In genomic region chr10:128367899-128368401, GRCm38 (mm10) we compare ENCODE assay signal across 9 mouse cellular contexts. TPM values are rescaled to one million over a fixed set of nuclear protein-coding genes. Genes with fewer than 3 reads are reported as not detected.
DNase-seq lines count a peak whose midpoint lies in the region; ATAC-seq and TF ChIP-seq lines count a peak whose summit lies in the region.
"Had no signal": no experiment of that assay in that cellular context is flagged by ENCODE, and none has a peak within 500 bp of the region (broad histone marks: within the 10 kb centered on the region; RNA-seq: fewer than 3 reads in every experiment).

No protein-coding gene starts in this region.

- no peaks in the 10 kb centered on the region for H3K27me3 ChIP-seq in cerebellum, adult 2 months (ENCODE audit: control insufficient read depth, insufficient read depth, low read length)
- H3K27me3 ChIP-seq in heart, embryonic 16.5 days (ENCODE audit: control insufficient read depth, insufficient read depth, low read length): no peaks in the 10 kb centered on the region
- no peaks in the 10 kb centered on the region for H3K27me3 ChIP-seq in liver, embryonic 14.5 days (ENCODE audit: control insufficient read depth, insufficient read depth, low read length)

- no peak for TF ChIP-seq EP300 in liver, embryonic 14.5 days (IDR thresholded peaks at IDR 0.05; ENCODE audit: low read depth)

- H3K4me3 ChIP-seq in cerebellum, adult 2 months (replicated peaks; ENCODE audit: insufficient read depth, low read depth, low read length): peak overlapping the region; percentile 78
- peak overlapping the region; percentile 82 to 95 for H3K4me3 ChIP-seq in ES-E14 (ENCODE audit: insufficient read depth in 1 of 2, low read depth in 1 of 2, low read length in 2 of 2, poor library complexity in 1 of 2, severe bottlenecking in 1 of 2)
- H3K4me3 ChIP-seq in heart, embryonic 16.5 days (ENCODE audit: low read length): peak overlapping the region; percentile 85
- peak overlapping the region; percentile 80 to 85 for H3K4me3 ChIP-seq in liver, embryonic 14.5 days (ENCODE audit: insufficient read depth in 1 of 2, low read depth in 2 of 2, low read length in 2 of 2)

- TF ChIP-seq CTCF in cerebellum, adult 2 months (IDR thresholded peaks at IDR 0.05; ENCODE audit: borderline replicate concordance, insufficient read depth, low read depth, low read length): no peak
- no peak for TF ChIP-seq CTCF in liver, embryonic 14.5 days (IDR thresholded peaks at IDR 0.05; ENCODE audit: low read depth)

- no peak for DNase-seq in cerebellum, adult 2 months
- no peak for DNase-seq in cerebellum, postnatal 36 days
- no peak for DNase-seq in ES-E14 (ENCODE audit: low read depth, low spot score)
- DNase-seq in liver, embryonic 14.5 days (ENCODE audit: low read depth in 3 of 3, low spot score in 3 of 3): no peak
- no peak for DNase-seq in adrenal gland, adult 2 months
- DNase-seq in layer of hippocampus, postnatal 36 days: no peak
- DNase-seq in thymus, postnatal 4 days: no peak

- no peaks in the 10 kb centered on the region; the same call in 1 of the 2 replicates for H3K4me1 ChIP-seq in cerebellum, adult 2 months (ENCODE audit: control insufficient read depth, insufficient read depth, low read length)
- H3K4me1 ChIP-seq in ES-E14 (ENCODE audit: control insufficient read depth in 2 of 2, insufficient read depth in 2 of 2, low read length in 2 of 2, poor library complexity in 1 of 2): peaks cover 5 to 10% of the 10 kb centered on the region in 2 experiments
- H3K4me1 ChIP-seq in heart, embryonic 16.5 days (ENCODE audit: control insufficient read depth, insufficient read depth, low read length): peaks cover 16% of the 10 kb centered on the region
- H3K4me1 ChIP-seq in liver, embryonic 14.5 days (replicated peaks; ENCODE audit: control insufficient read depth in 2 of 2, insufficient read depth in 2 of 2, low read length in 1 of 2): peaks cover 13 to 14% of the 10 kb centered on the region in 2 experiments

- H3K36me3 ChIP-seq in ES-E14 (ENCODE audit: control insufficient read depth, insufficient read depth, low read length, poor library complexity, severe bottlenecking): peaks cover 14% of the 10 kb centered on the region
- peaks cover 14% of the 10 kb centered on the region; the same call in 1 of the 2 replicates for H3K36me3 ChIP-seq in heart, embryonic 16.5 days (ENCODE audit: control insufficient read depth, insufficient read depth)
- H3K36me3 ChIP-seq in liver, embryonic 14.5 days (replicated peaks; ENCODE audit: control insufficient read depth, insufficient read depth, low read depth): peaks cover 16% of the 10 kb centered on the region

- TF ChIP-seq POLR2A in cerebellum, adult 2 months (IDR thresholded peaks at IDR 0.05; ENCODE audit: borderline replicate concordance, insufficient read depth, low read length): no peak

- H3K4me2 ChIP-seq in heart, embryonic 16.5 days (ENCODE audit: low read depth, low read length): peak overlapping the region; percentile 97
- peak overlapping the region; percentile 98 for H3K4me2 ChIP-seq in liver, embryonic 14.5 days (ENCODE audit: low read depth)

- peak overlapping the region; percentile 73 for H3K9ac ChIP-seq in ES-E14 (ENCODE audit: insufficient read depth, low read depth, low read length, poor library complexity, severe bottlenecking)
- H3K9ac ChIP-seq in heart, embryonic 16.5 days (ENCODE audit: low read length): peak overlapping the region; percentile 85
- peak overlapping the region; percentile 88 for H3K9ac ChIP-seq in liver, embryonic 14.5 days (replicated peaks)

- H3K27ac ChIP-seq in cerebellum, adult 2 months (ENCODE audit: insufficient read depth, low read length): peak overlapping the region; percentile 78
- no peak overlapping the region for H3K27ac ChIP-seq in ES-E14 (ENCODE audit: insufficient read depth, low read depth, low read length, poor library complexity, severe bottlenecking)
- peak overlapping the region; percentile 95 for H3K27ac ChIP-seq in heart, embryonic 16.5 days (ENCODE audit: low read length)
- H3K27ac ChIP-seq in liver, embryonic 14.5 days: peak overlapping the region; percentile 88; the same call in 1 of the 2 replicates

- no peaks in the 10 kb centered on the region for H3K9me3 ChIP-seq in ES-E14 (ENCODE audit: control insufficient read depth, insufficient read depth, low read depth, low read length)
- no peaks in the 10 kb centered on the region for H3K9me3 ChIP-seq in heart, embryonic 16.5 days (replicated peaks; ENCODE audit: control insufficient read depth, low read length)
- H3K9me3 ChIP-seq in liver, embryonic 14.5 days (ENCODE audit: control insufficient read depth, low read length): no peaks in the 10 kb centered on the region

- ATAC-seq in heart, embryonic 16.5 days (replicated peaks; ENCODE audit: extremely low read depth, insufficient read depth, low FRiP score): no peak
- ATAC-seq in liver, embryonic 14.5 days (ENCODE audit: insufficient read depth): no peak

- in situ Hi-C loops in ES-E14 (cut with MboI; ENCODE audit: low sequenced_read_pairs in 2 of 2, unreplicated experiment in 2 of 2): no loop called here

- 5% methylated on average over 19 of the region's 19 CpGs for WGBS in cerebellum, adult 2 months
- 14% methylated on average over 19 of the region's 19 CpGs for WGBS in heart, embryonic 16.5 days
- WGBS in liver, embryonic 14.5 days (ENCODE audit: insufficient replicate concordance): 22% methylated on average over 19 of the region's 19 CpGs

TF ChIP-seq in ES-E14, 5 proteins besides CTCF, POLR2A, EP300 and RAD21:
- TF ChIP-seq CHD2 (IDR thresholded peaks at IDR 0.05; ENCODE audit: low read depth, low read length): no peak
- TF ChIP-seq HCFC1 (IDR thresholded peaks at IDR 0.05; ENCODE audit: borderline replicate concordance, insufficient read depth, low read length): no peak
- no peak for TF ChIP-seq ZC3H11A (IDR thresholded peaks at IDR 0.05; ENCODE audit: borderline replicate concordance, low read depth, low read length)
- no peak for TF ChIP-seq ZNF384 (IDR thresholded peaks at IDR 0.05; ENCODE audit: low read depth, low read length)
- no peak for TF ChIP-seq MAFK (IDR thresholded peaks at IDR 0.05; ENCODE audit: insufficient read depth, low read depth, low read length)

RNA-seq across cellular contexts. Expression of gene Coq10a, which starts 0.8 kb away (rescaled TPM):
- 115 and 117 TPM in 2 replicates for polyA plus RNA-seq in cerebellum, adult 2 months (2012; rRNA removed)
- 8.2 and 10.1 TPM in 2 replicates for total RNA-seq in ES-E14 (2012; rRNA removed)
- 13.4 and 19.4 TPM in 2 replicates for polyA plus RNA-seq in heart, embryonic 16.5 days (2015; fragmentation: Nextera tagmentation; extraction: Ambion mirVana)
- polyA plus RNA-seq in liver, embryonic 14.5 days (2012; rRNA removed): 6.5 and 7.7 TPM in 2 replicates
- 4.7 and 5.0 TPM in 2 replicates for polyA plus RNA-seq in liver, embryonic 14.5 days (2014; fragmentation: Nextera tagmentation; extraction: Ambion mirVana)
- 10 to 100 TPM; 72.2 to 77.1 TPM for total RNA-seq in adrenal gland, adult 2 months (2021)
- polyA plus RNA-seq in adrenal gland, adult 2 months (2012; rRNA removed): 44.2 and 116 TPM in 2 replicates
- 10 to 100 TPM; 51.2 to 52.8 TPM for total RNA-seq in layer of hippocampus, postnatal 36 days (2021)

RNA-seq across cellular contexts. Expression of gene Ankrd52, which starts 9.0 kb away (rescaled TPM):
- polyA plus RNA-seq in cerebellum, adult 2 months (2012; rRNA removed): 40.6 and 41.6 TPM in 2 replicates
- 11.1 and 11.4 TPM in 2 replicates for total RNA-seq in ES-E14 (2012; rRNA removed)
- 8.1 and 8.5 TPM in 2 replicates for polyA plus RNA-seq in heart, embryonic 16.5 days (2015; fragmentation: Nextera tagmentation; extraction: Ambion mirVana)
- polyA plus RNA-seq in liver, embryonic 14.5 days (2012; rRNA removed): 7.4 and 7.7 TPM in 2 replicates
- 4.3 and 5.5 TPM in 2 replicates for polyA plus RNA-seq in liver, embryonic 14.5 days (2014; fragmentation: Nextera tagmentation; extraction: Ambion mirVana)
- 10 to 100 TPM; 48.3 to 59.3 TPM for total RNA-seq in adrenal gland, adult 2 months (2021)
- 44.2 and 53.1 TPM in 2 replicates for polyA plus RNA-seq in adrenal gland, adult 2 months (2012; rRNA removed)
- 10 to 100 TPM; 55.6 to 59.6 TPM for total RNA-seq in layer of hippocampus, postnatal 36 days (2021)

RNA-seq across cellular contexts. Expression of gene Cs, which starts 30.4 kb away (rescaled TPM):
- polyA plus RNA-seq in cerebellum, adult 2 months (2012; rRNA removed): 251 and 252 TPM in 2 replicates
- total RNA-seq in ES-E14 (2012; rRNA removed): 107 and 143 TPM in 2 replicates
- 567 and 572 TPM in 2 replicates for polyA plus RNA-seq in heart, embryonic 16.5 days (2015; fragmentation: Nextera tagmentation; extraction: Ambion mirVana)
- polyA plus RNA-seq in liver, embryonic 14.5 days (2012; rRNA removed): 71.6 and 80.5 TPM in 2 replicates
- polyA plus RNA-seq in liver, embryonic 14.5 days (2014; fragmentation: Nextera tagmentation; extraction: Ambion mirVana): 117 and 126 TPM in 2 replicates
- total RNA-seq in adrenal gland, adult 2 months (2021): 100 to 1,000 TPM; 391 to 444 TPM
- 315 and 332 TPM in 2 replicates for polyA plus RNA-seq in adrenal gland, adult 2 months (2012; rRNA removed)
- total RNA-seq in layer of hippocampus, postnatal 36 days (2021): 100 to 1,000 TPM; 224 to 234 TPM

RNA-seq across cellular contexts. Expression of gene Slc39a5, which starts 33.1 kb away (rescaled TPM):
- polyA plus RNA-seq in cerebellum, adult 2 months (2012; rRNA removed): 0.13 TPM in 1 of 2 replicates, not detected in the other
- 0.36 and 0.53 TPM in 2 replicates for total RNA-seq in ES-E14 (2012; rRNA removed)
- polyA plus RNA-seq in heart, embryonic 16.5 days (2015; fragmentation: Nextera tagmentation; extraction: Ambion mirVana): 0.41 TPM in 1 of 2 replicates, not detected in the other
- 33.0 and 40.8 TPM in 2 replicates for polyA plus RNA-seq in liver, embryonic 14.5 days (2012; rRNA removed)
- 37.6 and 40.7 TPM in 2 replicates for polyA plus RNA-seq in liver, embryonic 14.5 days (2014; fragmentation: Nextera tagmentation; extraction: Ambion mirVana)
- total RNA-seq in adrenal gland, adult 2 months (2021): not detected
- not detected in 2 replicates for polyA plus RNA-seq in adrenal gland, adult 2 months (2012; rRNA removed)
- not detected for total RNA-seq in layer of hippocampus, postnatal 36 days (2021)
- total RNA-seq: hematopoietic stem cell, adult 5-6 weeks had no signal

RNA-seq across cellular contexts. Expression of gene Nabp2, which starts 43.3 kb away (rescaled TPM):
- 78.9 and 83.6 TPM in 2 replicates for polyA plus RNA-seq in cerebellum, adult 2 months (2012; rRNA removed)
- 25.3 and 28.2 TPM in 2 replicates for total RNA-seq in ES-E14 (2012; rRNA removed)
- 55.9 and 60.4 TPM in 2 replicates for polyA plus RNA-seq in heart, embryonic 16.5 days (2015; fragmentation: Nextera tagmentation; extraction: Ambion mirVana)
- polyA plus RNA-seq in liver, embryonic 14.5 days (2012; rRNA removed): 24.2 and 25.4 TPM in 2 replicates
- 45.4 and 48.7 TPM in 2 replicates for polyA plus RNA-seq in liver, embryonic 14.5 days (2014; fragmentation: Nextera tagmentation; extraction: Ambion mirVana)
- total RNA-seq in adrenal gland, adult 2 months (2021): 10 to 100 TPM; 79.3 to 93.8 TPM
- polyA plus RNA-seq in adrenal gland, adult 2 months (2012; rRNA removed): 21.3 and 22.2 TPM in 2 replicates
- 10 to 100 TPM; 91.6 to 92.0 TPM for total RNA-seq in layer of hippocampus, postnatal 36 days (2021)
